Mouse (Mus musculus) liver, embryonic 14.5 days (tissue): ENCODE measurements at regions not wholly inside any gene's neighbourhood (a gene's known extent, or its start where the extent isn't known, plus 50 kb on each side); places are given as distances from the start of the nearest gene placed in this dataset.
A peak's percentile ranks its signal among the peaks of the same experiment; 100 is the strongest.

Source experiments
- ATAC-seq: fragments of 200-750 bp; cut with Nextera tagmentation; 2 replicates; pipeline ENCODE4 v1.8.0; 2017; ENCODE audit warnings: moderate number of reproducible peaks, mild to moderate bottlenecking, moderate library complexity; ENCODE audit not compliant: insufficient read depth
- DNase-seq, 3 experiments: peaks; one replicate each; pipeline ENCODE4 v3.0.0-alpha.2; 2012 to 2013; ENCODE audit warnings: low read depth in 3 of 3, low spot score in 3 of 3
- H3K27ac ChIP-seq: fragments of 300-500 bp; sonication (generic); 2 replicates; pipeline ENCODE4 v1.5.1; 2014; ENCODE audit warnings: moderate library complexity, mild to moderate bottlenecking, control low read depth, inconsistent platforms
- H3K27me3 ChIP-seq: fragments of 300-500 bp; sonication (generic); 2 replicates; pipeline ENCODE4 v1.6.1; 2014; ENCODE audit warnings: mild to moderate bottlenecking, low read length, moderate library complexity; ENCODE audit not compliant: control insufficient read depth, insufficient read depth
- H3K36me3 ChIP-seq: fragments of 300-500 bp; sonication (generic); replicated peaks from 2 replicates; pipeline ENCODE4 v1.6.1; 2014; ENCODE audit warnings: low read depth; ENCODE audit not compliant: control insufficient read depth, insufficient read depth
- H3K4me1 ChIP-seq, 2 experiments: fragments of 200-500 bp in 1 of 2; fragments of 300-500 bp in 1 of 2; sonication (generic) in 1 of 2; replicated peaks; 2 replicates each; pipeline ENCODE4 v1.6.1; 2012 to 2014; ENCODE audit warnings: antibody characterized with exemption in 1 of 2, inconsistent platforms in 1 of 2, low read length in 1 of 2; ENCODE audit not compliant: control insufficient read depth in 2 of 2, insufficient read depth in 2 of 2
- H3K4me2 ChIP-seq: fragments of 300-500 bp; sonication (generic); 2 replicates; pipeline ENCODE4 v1.6.1; 2014; ENCODE audit warnings: low read depth, mild to moderate bottlenecking, control low read depth, moderate library complexity
- H3K4me3 ChIP-seq, 2 experiments: fragments of 200-500 bp in 1 of 2; fragments of 300-500 bp in 1 of 2; sonication (generic) in 1 of 2; 2 replicates each; pipeline ENCODE4 v1.5.1; 2012 to 2014; ENCODE audit warnings: low read depth in 2 of 2, low read length in 2 of 2, mild to moderate bottlenecking in 2 of 2, control low read depth in 1 of 2, inconsistent platforms in 1 of 2, moderate library complexity in 1 of 2; ENCODE audit not compliant: insufficient read depth in 1 of 2
- H3K9ac ChIP-seq: fragments of 300-500 bp; sonication (generic); replicated peaks from 2 replicates; pipeline ENCODE4 v1.6.1; 2014; ENCODE audit warnings: mild to moderate bottlenecking, control low read depth, moderate library complexity
- H3K9me3 ChIP-seq: fragments of 300-500 bp; sonication (generic); 2 replicates; pipeline ENCODE4 v1.6.1; 2016; ENCODE audit warnings: low read length, mixed read lengths; ENCODE audit not compliant: control insufficient read depth
- CTCF ChIP-seq: IDR thresholded peaks from 2 replicates; pipeline ENCODE4 v1.5.1; 2016; ENCODE audit warnings: antibody characterized with exemption, low read depth, control low read depth
- EP300 ChIP-seq: IDR thresholded peaks from 2 replicates; pipeline ENCODE4 v1.6.1; 2016; ENCODE audit warnings: antibody characterized with exemption, low read depth
- WGBS: fragments of 180-500 bp; shearing (Covaris S2); extraction: QIAGEN DNeasy Blood & Tissue Kit; methylation state at CpG from one replicate; pipeline ENCODE4 v1.1.7; 2014; ENCODE audit not compliant: insufficient replicate concordance; 5-methylcytosine and 5-hydroxymethylcytosine counted together

GRCm38 (mm10) chr9:115547625-115548325 lies 237.6 kb upstream of the Stt3b start:
- no peak overlapping the region for H3K4me3 ChIP-seq
- H3K9ac ChIP-seq = no peak overlapping the region
- 46% methylated on average over 8 of the region's 8 CpGs for WGBS
- no peak overlapping the region for H3K27ac ChIP-seq
- H3K27me3 ChIP-seq = no peaks in the 10 kb centered on the region
- no peaks in the 10 kb centered on the region for H3K9me3 ChIP-seq
- DNase-seq = peak in 1 of 3 experiments; percentile 16
- no peak for TF ChIP-seq EP300
- no peak for TF ChIP-seq CTCF
- no peaks in the 10 kb centered on the region for H3K36me3 ChIP-seq
- ATAC-seq = no peak
- no peak overlapping the region for H3K4me2 ChIP-seq
- peaks cover 0 to 5% of the 10 kb centered on the region in 2 experiments; a peak in 2 of 4 replicates for H3K4me1 ChIP-seq

- TF ChIP-seq CTCF = no peak
- TF ChIP-seq EP300 = no peak
- Histone ChIP-seq H3K4me1 (peaks cover 0 to 5% of the 10 kb centered on the region in 2 experiments; a peak in 2 of 4 replicates), H3K27ac (no peak overlapping the region), H3K9me3 (no peaks in the 10 kb centered on the region), H3K4me3 (no peak overlapping the region), H3K36me3 (no peaks in the 10 kb centered on the region), H3K4me2 (no peak overlapping the region), H3K27me3 (no peaks in the 10 kb centered on the region), H3K9ac (no peak overlapping the region)
- WGBS = 55% methylated on average over 8 of the region's 8 CpGs
- DNase-seq (no peak), ATAC-seq (no peak)
Measured at GRCm38 (mm10) chr9:115548722-115549349, 238.6 kb upstream of the Stt3b start.

- ATAC-seq = no peak
- Histone ChIP-seq H3K4me2 (no peak overlapping the region), H3K9ac (no peak overlapping the region), H3K4me3 (no peak overlapping the region), H3K9me3 (no peaks in the 10 kb centered on the region), H3K27me3 (no peaks in the 10 kb centered on the region), H3K4me1 (peaks cover 0 to 5% of the 10 kb centered on the region in 2 experiments; a peak in 2 of 4 replicates), H3K27ac (no peak overlapping the region), H3K36me3 (no peaks in the 10 kb centered on the region)
- DNase-seq = no peak
- WGBS = 59% methylated on average over 11 of the region's 11 CpGs
- TF ChIP-seq EP300 = no peak
- TF ChIP-seq CTCF = no peak
Measured at GRCm38 (mm10) chr9:115551080-115551479, 240.9 kb upstream of the Stt3b start.

- Histone ChIP-seq H3K4me2 (no peak overlapping the region), H3K36me3 (no peaks in the 10 kb centered on the region), H3K9ac (no peak overlapping the region), H3K27ac (no peak overlapping the region), H3K4me3 (no peak overlapping the region), H3K4me1 (peaks cover 0 to 5% of the 10 kb centered on the region in 2 experiments; a peak in 2 of 4 replicates), H3K27me3 (no peaks in the 10 kb centered on the region), H3K9me3 (no peaks in the 10 kb centered on the region)
- no peak for ATAC-seq
- TF ChIP-seq CTCF = no peak
- 55% methylated on average over 4 of the region's 4 CpGs for WGBS
- DNase-seq = no peak
Measured at GRCm38 (mm10) chr9:115551501-115551900, 241.3 kb upstream of the Stt3b start.

GRCm38 (mm10) chr9:115558131-115558530 lies 247.9 kb upstream of the Stt3b start:
- no peak overlapping the region for H3K4me2 ChIP-seq
- DNase-seq (no peak), ATAC-seq (no peak)
- no peak overlapping the region for H3K9ac ChIP-seq
- H3K36me3 ChIP-seq = no peaks in the 10 kb centered on the region
- WGBS = 58% methylated on average over 7 of the region's 7 CpGs
- no peak overlapping the region for H3K27ac ChIP-seq
- H3K27me3 ChIP-seq = no peaks in the 10 kb centered on the region
- TF ChIP-seq EP300 = no peak
- TF ChIP-seq CTCF = no peak
- H3K9me3 ChIP-seq = no peaks in the 10 kb centered on the region
- H3K4me1 ChIP-seq = no peaks in the 10 kb centered on the region
- H3K4me3 ChIP-seq = no peak overlapping the region
